Mouse (Mus musculus) frontal cortex, postnatal 25 days (tissue): ENCODE measurements around the gene Ncl.

Experiments
- DNase-seq, 2 experiments: peaks; one replicate each; pipeline ENCODE4 v3.0.0; 2022; ENCODE audit warnings: low spot score in 2 of 2

Gene Ncl

DNA sequence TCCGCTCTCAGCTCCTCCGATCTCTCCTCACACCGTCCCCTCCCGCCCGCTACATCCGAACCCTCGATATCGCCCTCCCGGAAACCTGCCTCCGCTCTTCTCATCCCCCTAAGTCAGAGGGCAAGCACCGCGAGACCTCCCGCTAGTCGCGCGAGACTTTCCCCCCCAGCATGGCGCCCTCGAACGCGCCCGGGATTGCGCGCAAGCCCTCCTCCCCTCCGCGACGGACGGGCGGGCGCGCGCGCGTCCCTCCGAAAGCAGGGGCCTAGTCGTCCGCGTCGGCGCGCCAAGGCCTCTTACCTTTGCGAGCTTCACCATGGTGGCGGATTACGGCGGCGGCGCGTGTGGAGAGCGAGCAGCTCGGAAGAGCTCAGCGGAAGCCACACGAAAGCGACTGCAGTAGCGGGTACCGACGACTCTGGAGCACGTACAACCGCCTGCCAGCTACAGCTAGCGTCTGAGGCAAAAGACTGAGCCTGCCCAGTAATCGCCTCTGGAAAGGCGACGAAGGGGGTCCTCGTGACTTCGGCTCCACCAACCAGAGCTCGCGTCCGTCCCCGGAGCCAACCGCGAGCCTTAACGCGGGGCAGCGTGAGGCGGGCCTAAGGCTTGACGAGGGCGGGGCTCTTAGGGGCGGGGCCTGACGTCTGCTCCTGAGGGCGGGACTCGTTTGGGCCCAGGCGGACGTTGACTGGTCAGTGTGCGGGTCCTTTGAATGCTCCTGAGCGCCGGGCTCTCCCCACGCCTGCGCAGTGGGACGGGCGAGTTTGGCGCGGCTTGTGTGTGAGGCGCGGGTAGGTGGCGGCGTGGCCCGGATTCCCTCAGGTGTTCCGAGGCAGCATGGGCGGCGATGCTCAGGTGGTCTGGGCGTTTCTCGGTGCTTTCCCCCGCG is at the start of gene Ncl:
TSS of gene Ncl (minus strand) at position 495 of the 892 bp plus-strand sequence.
- peak; percentile 85 to 95 for DNase-seq

- DNase-seq, result no peak
Measured at GRCm38 (mm10) chr1:86408515-86408914, 49.3 kb upstream of the Ncl start.

GRCm38 (mm10) chr1:86406914-86407313 is 47.7 kb upstream of the Ncl start:
- DNase-seq, result no peak

DNA sequence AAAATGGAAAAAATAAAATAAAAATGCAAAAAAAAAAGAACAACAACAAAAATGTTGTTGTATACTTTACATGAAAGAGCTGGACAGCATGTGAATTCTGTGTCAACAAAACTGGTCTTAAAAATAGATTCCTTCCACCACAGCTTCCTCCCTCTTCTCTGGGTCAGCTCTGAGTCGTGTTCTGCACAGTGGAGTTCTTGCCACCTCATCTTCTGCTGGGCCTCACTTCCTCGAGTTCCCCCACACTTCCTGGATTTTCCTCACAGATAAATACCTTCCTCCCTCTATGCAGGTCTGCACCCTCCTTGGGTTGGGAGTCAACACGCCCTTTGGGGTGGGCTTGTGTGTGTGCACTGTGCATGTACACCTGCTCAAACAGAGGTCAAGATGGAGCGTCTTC is 47.1 kb upstream of the Ncl start:
- DNase-seq, result no peak

DNA sequence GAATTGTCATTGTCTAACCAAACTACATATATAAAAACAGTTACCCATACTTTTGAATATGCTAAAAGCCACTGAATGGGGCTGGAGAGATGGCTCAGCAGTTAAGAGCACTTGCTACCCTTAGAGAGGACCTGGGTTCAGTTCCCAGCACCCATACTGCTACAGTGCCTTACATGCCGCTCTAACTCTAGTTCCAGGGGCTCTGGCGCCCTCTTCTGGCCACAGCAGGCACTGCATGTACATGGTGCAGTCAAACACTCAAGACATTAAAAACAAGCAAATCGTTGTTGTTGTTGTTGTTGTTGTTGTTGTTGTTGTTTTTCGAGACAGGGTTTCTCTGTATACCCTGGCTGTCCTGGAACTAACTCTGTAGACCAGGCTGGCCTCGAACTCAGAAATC is 45.6 kb upstream of the Ncl start:
- DNase-seq, result no peak

- DNase-seq, result no peak
Measured at GRCm38 (mm10) chr1:86400096-86400754, 41.0 kb upstream of the Ncl start.

- no peak for DNase-seq
Measured at GRCm38 (mm10) chr1:86399322-86399721, 40.1 kb upstream of the Ncl start.

GRCm38 (mm10) chr1:86398222-86398621 is 39.0 kb upstream of the Ncl start:
- no peak for DNase-seq

- no peak for DNase-seq
Measured at GRCm38 (mm10) chr1:86397621-86398020, 38.4 kb upstream of the Ncl start.

DNA sequence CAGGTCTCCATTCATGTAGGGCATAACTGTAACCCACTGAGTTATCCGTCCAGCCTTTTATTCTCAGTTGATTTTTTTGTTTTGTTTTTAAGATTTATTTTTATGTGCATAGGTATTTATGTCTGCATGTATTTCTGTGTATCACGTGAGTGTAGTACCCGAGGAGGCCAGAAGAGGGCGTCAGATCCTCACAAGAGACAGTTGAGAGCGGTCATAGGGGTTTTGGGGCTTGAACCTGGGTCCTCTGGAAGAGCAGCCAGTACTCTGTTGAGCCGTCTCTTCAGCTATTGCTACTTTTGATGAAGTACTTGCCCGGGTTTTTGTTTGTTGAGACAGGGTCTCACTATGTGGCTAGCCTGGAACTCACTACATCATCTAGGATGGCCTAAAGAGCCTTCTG is 36.7 kb upstream of the Ncl start:
- DNase-seq, result no peak

DNA sequence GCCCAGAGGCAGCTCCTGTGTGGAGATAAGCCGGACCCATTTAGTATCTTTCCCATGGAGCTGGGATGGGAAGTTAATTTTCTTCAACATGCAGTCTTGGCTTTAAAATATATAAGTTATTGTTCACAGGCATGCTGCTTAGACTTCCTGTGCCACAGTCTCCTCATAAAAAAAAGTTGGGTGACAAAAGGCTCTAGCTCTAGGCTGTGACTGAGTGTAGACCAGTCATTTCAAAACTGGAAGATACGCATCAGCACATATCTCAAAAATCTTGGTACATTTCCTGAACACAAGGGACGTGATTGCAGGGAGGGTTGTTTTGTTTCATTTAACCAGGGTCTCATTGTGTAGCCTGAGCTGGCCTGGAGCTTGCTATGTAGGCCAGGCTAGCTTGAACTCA is 35.0 kb upstream of the Ncl start:
- no peak for DNase-seq

- no peak for DNase-seq
Measured at GRCm38 (mm10) chr1:86393219-86393618, 34.0 kb upstream of the Ncl start.

GRCm38 (mm10) chr1:86391425-86391824 is 32.2 kb upstream of the Ncl start:
- DNase-seq, result no peak

DNA sequence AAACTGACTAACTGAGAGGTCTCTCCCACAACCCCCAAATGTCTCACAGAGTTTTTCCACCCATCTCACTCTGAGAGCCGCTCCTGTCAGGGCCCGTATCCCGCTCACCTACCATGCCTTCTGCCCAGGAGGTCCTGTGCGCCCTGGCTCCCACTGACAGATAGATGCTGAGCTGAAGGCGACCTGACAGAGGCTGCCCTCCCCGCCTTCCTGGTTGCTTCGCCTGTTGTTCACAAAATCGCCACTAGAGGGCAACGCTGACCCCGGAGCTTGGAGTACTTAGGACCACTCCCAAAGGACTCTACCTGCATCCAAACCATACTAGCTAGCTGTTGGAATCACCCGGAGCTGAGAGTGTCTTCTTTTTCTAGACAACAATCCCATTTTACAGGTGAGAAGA is 30.0 kb upstream of the Ncl start:
- DNase-seq, result peak; percentile 62 to 66

DNA sequence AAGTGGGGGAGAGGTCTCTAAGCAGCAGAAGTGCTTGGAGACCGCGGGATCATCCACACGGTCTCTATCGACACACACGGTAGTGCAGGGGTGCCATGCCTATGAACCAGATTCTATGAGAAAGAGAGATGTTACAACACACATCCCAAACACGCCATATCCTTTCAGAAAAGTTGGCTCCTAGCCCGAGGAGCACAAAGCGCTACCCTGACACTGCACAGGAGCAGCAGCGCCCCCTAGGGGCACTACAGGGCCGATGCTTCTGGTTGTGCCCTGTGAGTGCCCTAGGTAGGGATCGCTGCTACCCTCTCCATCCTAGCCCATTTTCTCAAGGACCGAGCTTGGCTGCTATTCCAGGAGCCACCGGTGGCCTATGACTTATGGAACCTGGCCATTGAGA is 21.8 kb upstream of the Ncl start:
- peak; percentile 19 to 26 for DNase-seq

- DNase-seq, result peak in 1 of 2 experiments; percentile 28
Measured at GRCm38 (mm10) chr1:86379161-86379569, 20.0 kb upstream of the Ncl start.

GRCm38 (mm10) chr1:86378662-86379061 is 19.5 kb upstream of the Ncl start:
- no peak for DNase-seq

DNA sequence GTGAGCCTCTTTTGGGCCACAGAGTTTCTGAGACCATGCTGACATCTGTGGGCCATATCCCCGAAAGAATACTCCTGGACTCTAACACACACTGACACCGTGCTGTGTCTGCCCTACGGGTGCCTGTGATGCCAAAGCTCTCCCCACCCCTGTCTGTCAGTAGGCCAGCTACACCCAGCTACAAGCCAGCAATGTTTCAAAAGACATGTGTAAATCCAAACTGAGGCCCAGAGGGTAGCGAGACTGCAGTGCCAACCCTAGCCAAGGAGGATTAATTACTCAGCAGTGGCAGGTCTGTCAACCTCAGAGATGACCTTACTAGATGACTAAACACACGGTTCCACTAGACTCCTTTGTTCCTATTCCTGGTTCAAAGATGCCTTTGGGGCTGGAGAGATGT is 17.2 kb upstream of the Ncl start:
- DNase-seq, result no peak

GRCm38 (mm10) chr1:86371997-86372396 is 12.8 kb upstream of the Ncl start:
- peak in 1 of 2 experiments; percentile 46 for DNase-seq

DNA sequence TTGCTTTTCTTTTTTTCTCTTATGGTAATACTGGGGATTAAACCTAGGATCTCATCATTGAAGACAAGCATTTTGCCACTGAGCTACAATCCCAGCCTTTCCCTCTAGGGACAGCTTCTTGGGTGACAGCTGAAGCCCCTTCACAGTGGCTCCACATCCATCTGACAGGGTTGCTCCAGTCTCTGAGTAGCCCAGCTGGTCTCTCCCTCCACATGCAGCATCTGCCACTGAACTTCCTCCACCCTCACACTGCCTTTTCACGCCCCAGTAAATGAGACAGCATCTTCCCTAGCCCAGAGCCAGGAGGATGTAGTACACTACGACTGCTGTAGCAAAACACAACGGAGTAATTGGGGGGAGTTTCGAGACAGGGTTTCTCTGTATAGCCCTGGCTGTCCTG is 8.9 kb upstream of the Ncl start:
- no peak for DNase-seq

- no peak for DNase-seq
Measured at GRCm38 (mm10) chr1:86363671-86364070, 4.5 kb upstream of the Ncl start.

DNA sequence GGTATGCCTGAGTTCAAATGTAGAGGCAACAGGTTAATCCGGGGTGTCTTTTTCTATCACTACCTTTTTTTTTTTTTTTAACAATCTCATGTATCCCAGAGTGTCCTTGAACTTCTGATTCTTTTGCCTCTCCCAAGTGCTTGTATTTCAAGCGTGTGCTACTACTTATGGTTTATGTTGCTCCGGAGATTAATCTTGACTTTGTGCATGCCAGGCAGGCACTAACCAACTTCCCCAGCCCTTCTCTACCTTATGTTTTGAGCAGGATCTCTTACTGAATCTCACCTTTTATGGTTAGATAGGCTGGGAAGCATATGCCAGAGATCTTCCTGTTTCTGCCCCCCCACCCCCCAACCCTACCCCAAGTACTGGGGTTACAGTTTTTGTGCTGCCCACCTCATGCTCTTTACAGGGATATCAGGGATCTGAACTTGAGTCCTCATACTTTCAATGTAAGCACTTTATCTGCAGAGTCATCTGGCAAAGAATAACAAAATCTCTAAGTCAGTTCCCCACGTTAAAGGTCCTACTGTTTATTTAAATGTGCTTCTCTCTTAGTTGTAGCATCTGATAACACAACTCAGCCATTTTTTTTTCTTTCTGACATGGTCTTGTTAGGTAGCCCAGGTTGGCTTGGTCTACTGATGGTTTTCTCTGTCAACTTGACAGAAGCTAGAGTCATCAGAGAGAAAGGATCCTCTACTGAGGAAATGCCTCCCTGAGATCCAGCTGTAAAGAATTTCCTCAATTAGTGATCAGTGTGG is 2.8 kb upstream of the Ncl start:
- DNase-seq, result no peak
